Mouse (Mus musculus): ENCODE measurements around the gene Cpsf7. TPM values are rescaled to one million over a fixed set of nuclear protein-coding genes. Genes with fewer than 3 reads are reported as not detected.
"Not testable (repeated sequence)": the region's sequence is repeated elsewhere in the genome, so short reads cannot be mapped to it uniquely, and the experiment has no call there.

Cpsf7 gene
- polyA plus RNA-seq, 1 experiment from 2014 or later, result 29.9 TPM

- H3K9me3 ChIP-seq, result no peaks in the 10 kb centered on the region
- ATAC-seq (ENCODE audit: extremely low read depth, insufficient number of reproducible peaks, low FRiP score, low TSS enrichment), result no peak
- WGBS, result 72% methylated on average over 1 of the region's 1 CpGs
Measured at GRCm38 (mm10) chr19:10521926-10522325, 3.1 kb upstream of the Cpsf7 start.

GRCm38 (mm10) chr19:10523483-10524080 lies 1.5 kb upstream of the Cpsf7 start:
- no peak for ATAC-seq (ENCODE audit: extremely low read depth, insufficient number of reproducible peaks, low FRiP score, low TSS enrichment)
- Histone ChIP-seq H3K9me3 (no peaks in the 10 kb centered on the region), H3K27me3 (replicated peaks) (no peaks in the 10 kb centered on the region), H3K4me2 (peak overlapping the region; percentile 78), H3K9ac (no peak overlapping the region), H3K27ac (replicated peaks) (no peak overlapping the region), H3K4me1 (peaks cover 38% of the 10 kb centered on the region), H3K36me3 (peaks cover 24% of the 10 kb centered on the region), H3K4me3 (peak overlapping the region; percentile 72; the same call in 1 of the 2 replicates)
- WGBS, result 65% methylated on average over 5 of the region's 5 CpGs

More at GRCm38 (mm10) chr19:10521926-10522325, 3.1 kb upstream of the Cpsf7 start:
- Histone ChIP-seq H3K36me3 (peaks cover 20% of the 10 kb centered on the region), H3K9ac (no peak overlapping the region), H3K4me3 (no peak overlapping the region), H3K4me2 (no peak overlapping the region), H3K27me3 (replicated peaks) (no peaks in the 10 kb centered on the region), H3K4me1 (peaks cover 28% of the 10 kb centered on the region), H3K27ac (replicated peaks) (no peak overlapping the region)

DNA sequence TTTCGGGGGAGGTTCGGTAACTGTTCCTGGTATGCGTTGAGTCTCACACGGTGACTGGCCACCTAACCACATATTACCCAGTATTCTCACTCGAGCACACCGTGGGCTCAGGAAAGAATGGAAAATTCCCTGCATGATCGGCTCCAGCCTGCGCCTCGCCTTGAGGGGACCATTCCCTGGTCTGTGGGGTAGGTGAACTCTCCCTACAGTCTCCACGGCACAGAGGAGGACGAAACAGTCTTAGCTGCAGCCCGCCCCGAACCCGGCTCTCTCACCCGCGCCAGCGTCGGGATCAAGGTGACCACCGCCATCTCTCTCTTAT lies 321 bp upstream of the Cpsf7 start:
- H3K27ac ChIP-seq (replicated peaks), result peak overlapping the region; percentile 95
- under 1% methylated on average over 19 of the region's 19 CpGs for WGBS
- H3K36me3 ChIP-seq, result peaks cover 32% of the 10 kb centered on the region
- H3K27me3 ChIP-seq (replicated peaks), result no peaks in the 10 kb centered on the region
- H3K9me3 ChIP-seq, result no peaks in the 10 kb centered on the region
- ATAC-seq (ENCODE audit: extremely low read depth, insufficient number of reproducible peaks, low FRiP score, low TSS enrichment), result no peak
- H3K4me2 ChIP-seq, result peak overlapping the region; percentile 78
- peaks cover 38% of the 10 kb centered on the region for H3K4me1 ChIP-seq
- peak overlapping the region; percentile 93 for H3K9ac ChIP-seq
- H3K4me3 ChIP-seq, result peak overlapping the region; percentile 72

- Histone ChIP-seq H3K27ac (replicated peaks) (peak within 1 kb of the TSS; percentile 95), H3K4me1 (peaks cover 38% of the 10 kb centered on the region), H3K9ac (peak within 1 kb of the TSS; percentile 93), H3K4me3 (peak within 1 kb of the TSS; percentile 72), H3K4me2 (peak within 1 kb of the TSS; percentile 79), H3K27me3 (replicated peaks) (no peaks in the 10 kb centered on the region), H3K36me3 (peaks cover 44% of the 10 kb centered on the region), H3K9me3 (no peaks in the 10 kb centered on the region)
- WGBS, result under 1% methylated on average over 11 of the region's 11 CpGs
- no peak for ATAC-seq (ENCODE audit: extremely low read depth, insufficient number of reproducible peaks, low FRiP score, low TSS enrichment)
Measured at GRCm38 (mm10) chr19:10525910-10526309, 844 bp downstream of the Cpsf7 start, which contains the start of gene Sdhaf2. Gene Sdhaf2, minus strand, starts transcription at chr19:10526142.

GRCm38 (mm10) chr19:10530082-10530481 lies 5.0 kb downstream of the Cpsf7 start:
- Histone ChIP-seq H3K9ac (no peak overlapping the region), H3K4me3 (no peak overlapping the region), H3K9me3 (no peaks in the 10 kb centered on the region), H3K4me2 (no peak overlapping the region), H3K27ac (replicated peaks) (no peak overlapping the region), H3K27me3 (replicated peaks) (no peaks in the 10 kb centered on the region), H3K4me1 (peaks cover 20% of the 10 kb centered on the region), H3K36me3 (peaks cover 75% of the 10 kb centered on the region)
- 97% methylated on average over 1 of the region's 1 CpGs for WGBS
- no peak for ATAC-seq (ENCODE audit: extremely low read depth, insufficient number of reproducible peaks, low FRiP score, low TSS enrichment)

DNA sequence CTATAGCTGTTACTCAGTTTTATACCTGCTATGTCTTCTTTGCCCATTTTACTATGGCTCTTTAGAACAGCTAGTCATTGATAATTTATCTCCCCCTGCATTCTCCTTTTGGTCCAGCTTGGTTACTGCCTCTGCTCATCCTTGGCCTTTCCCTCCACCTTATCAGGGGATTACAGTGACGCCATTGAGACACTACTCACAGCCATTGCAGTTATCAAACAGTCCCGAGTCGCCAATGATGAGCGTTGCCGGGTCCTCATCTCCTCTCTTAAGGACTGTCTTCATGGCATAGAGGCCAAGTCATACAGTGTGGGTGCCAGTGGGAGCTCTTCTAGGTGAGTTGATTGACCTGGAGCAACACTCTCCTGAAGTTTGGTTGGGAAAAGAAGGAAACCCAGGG lies 14.4 kb downstream of the Cpsf7 start:
- H3K9ac ChIP-seq, result no peak overlapping the region
- no peaks in the 10 kb centered on the region for H3K27me3 ChIP-seq (replicated peaks)
- no peak for ATAC-seq (ENCODE audit: extremely low read depth, insufficient number of reproducible peaks, low FRiP score, low TSS enrichment)
- 74% methylated on average over 5 of the region's 5 CpGs for WGBS
- no peak overlapping the region for H3K27ac ChIP-seq (replicated peaks)
- no peak overlapping the region for H3K4me3 ChIP-seq
- H3K9me3 ChIP-seq, result no peaks in the 10 kb centered on the region
- H3K36me3 ChIP-seq, result peaks cover 94% of the 10 kb centered on the region
- H3K4me2 ChIP-seq, result no peak overlapping the region
- no peaks in the 10 kb centered on the region for H3K4me1 ChIP-seq

DNA sequence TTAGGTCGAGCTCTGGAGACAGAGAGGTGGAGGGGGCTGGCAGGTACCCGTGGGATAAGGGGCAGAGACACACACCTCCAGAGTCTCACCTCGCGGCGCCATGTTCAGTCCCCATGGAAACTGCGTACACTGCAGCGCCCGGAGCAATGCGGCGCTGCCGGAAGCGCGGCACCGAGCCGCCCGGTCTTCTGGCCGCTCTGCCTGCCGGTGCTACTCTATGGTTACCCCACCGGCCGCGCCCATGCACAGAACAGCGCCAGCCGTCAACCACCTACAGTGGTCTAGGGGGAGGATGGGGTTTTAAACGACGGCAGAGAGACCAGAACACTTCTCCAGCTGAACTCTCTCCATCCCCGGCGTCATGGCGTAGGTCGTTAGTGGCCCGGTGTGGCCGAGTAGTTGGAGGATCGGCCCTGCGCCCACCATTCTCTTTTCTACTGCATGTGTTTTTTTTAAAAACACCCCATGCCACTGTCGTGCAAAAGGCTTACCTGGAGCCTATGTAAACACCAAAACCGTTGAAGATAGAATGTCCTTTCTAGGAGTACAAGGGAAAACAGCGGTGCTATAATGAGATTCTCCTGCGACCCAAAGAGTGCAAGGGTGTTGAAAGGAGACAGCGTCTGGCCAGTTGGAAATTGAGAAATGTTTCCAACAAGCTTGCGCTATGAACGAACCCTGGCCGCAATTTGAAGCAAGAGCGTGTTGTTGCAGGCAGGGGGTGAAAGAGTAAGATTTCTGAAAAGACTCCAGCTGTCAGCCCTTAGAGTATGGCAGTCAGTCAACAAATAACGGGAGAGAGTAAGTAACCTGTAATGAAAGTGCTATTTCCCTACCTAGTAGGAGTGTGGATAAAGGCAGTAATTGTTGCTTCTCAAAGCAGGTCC lies 30.8 kb downstream of the Cpsf7 start, which contains the start of gene Tmem216:
Gene Tmem216 (minus strand): TSS at position 615 of the 887 bp plus-strand sequence.
- 1% methylated on average over 43 of the region's 43 CpGs for WGBS
- Histone ChIP-seq H3K9me3 (no peaks in the 10 kb centered on the region), H3K4me2 (peak within 1 kb of the TSS; percentile 82), H3K4me1 (peaks cover 19% of the 10 kb centered on the region), H3K27ac (replicated peaks) (peak within 1 kb of the TSS; percentile 83), H3K27me3 (replicated peaks) (no peaks in the 10 kb centered on the region), H3K36me3 (peaks cover 25% of the 10 kb centered on the region), H3K9ac (peak within 1 kb of the TSS; percentile 85), H3K4me3 (peak within 1 kb of the TSS; percentile 69)
- ATAC-seq (ENCODE audit: extremely low read depth, insufficient number of reproducible peaks, low FRiP score, low TSS enrichment), result peak; percentile 85

GRCm38 (mm10) chr19:10557001-10557400 lies 31.9 kb downstream of the Cpsf7 start:
- peaks cover 13% of the 10 kb centered on the region for H3K36me3 ChIP-seq
- no peak overlapping the region for H3K4me2 ChIP-seq
- H3K9me3 ChIP-seq, result no peaks in the 10 kb centered on the region
- H3K27me3 ChIP-seq (replicated peaks), result no peaks in the 10 kb centered on the region
- H3K9ac ChIP-seq, result no peak overlapping the region
- peaks cover 31% of the 10 kb centered on the region for H3K4me1 ChIP-seq
- ATAC-seq (ENCODE audit: extremely low read depth, insufficient number of reproducible peaks, low FRiP score, low TSS enrichment), result no peak
- WGBS, result 58% methylated on average over 2 of the region's 2 CpGs
- no peak overlapping the region for H3K4me3 ChIP-seq
- H3K27ac ChIP-seq (replicated peaks), result no peak overlapping the region

GRCm38 (mm10) chr19:10557430-10557829 lies 32.4 kb downstream of the Cpsf7 start:
- Histone ChIP-seq H3K4me2 (no peak overlapping the region), H3K4me1 (peaks cover 35% of the 10 kb centered on the region), H3K9me3 (no peaks in the 10 kb centered on the region), H3K36me3 (peaks cover 9% of the 10 kb centered on the region), H3K27ac (replicated peaks) (no peak overlapping the region), H3K9ac (no peak overlapping the region), H3K27me3 (replicated peaks) (no peaks in the 10 kb centered on the region), H3K4me3 (no peak overlapping the region)
- 71% methylated on average over 2 of the region's 2 CpGs for WGBS
- ATAC-seq (ENCODE audit: extremely low read depth, insufficient number of reproducible peaks, low FRiP score, low TSS enrichment), result no peak

DNA sequence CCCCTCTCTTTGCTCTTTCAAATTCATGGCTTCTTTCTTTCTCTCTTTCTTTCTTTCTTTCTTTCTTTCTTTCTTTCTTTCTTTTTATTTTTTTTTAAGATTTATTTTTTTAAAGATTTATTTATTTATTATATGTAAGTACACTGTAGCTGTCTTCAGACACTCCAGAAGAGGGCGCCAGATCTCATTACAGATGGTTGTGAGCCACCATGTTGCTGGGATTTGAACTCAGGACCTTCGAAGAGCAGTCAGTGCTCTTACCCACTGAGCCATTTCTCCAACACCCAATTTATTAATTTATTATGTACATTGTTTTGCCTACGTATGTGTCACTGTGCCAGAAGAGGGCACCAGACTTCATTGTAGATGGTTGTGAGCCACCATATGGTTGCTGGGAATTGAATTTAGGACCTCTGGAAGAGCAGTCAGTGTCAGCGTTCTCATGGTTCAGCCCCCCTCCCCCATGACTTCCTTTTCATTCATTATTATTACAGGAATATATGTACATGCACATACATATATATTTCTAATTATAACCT lies 32.8 kb downstream of the Cpsf7 start:
- 70% methylated on average over 4 of the region's 4 CpGs for WGBS
- H3K9ac ChIP-seq; H3K4me2 ChIP-seq; H3K36me3 ChIP-seq; H3K27ac ChIP-seq (replicated peaks); H3K27me3 ChIP-seq (replicated peaks); ATAC-seq (ENCODE audit: extremely low read depth, insufficient number of reproducible peaks, low FRiP score, low TSS enrichment); H3K9me3 ChIP-seq; H3K4me3 ChIP-seq: not testable (repeated sequence)
- H3K4me1 ChIP-seq, result peaks cover 37% of the 10 kb centered on the region

DNA sequence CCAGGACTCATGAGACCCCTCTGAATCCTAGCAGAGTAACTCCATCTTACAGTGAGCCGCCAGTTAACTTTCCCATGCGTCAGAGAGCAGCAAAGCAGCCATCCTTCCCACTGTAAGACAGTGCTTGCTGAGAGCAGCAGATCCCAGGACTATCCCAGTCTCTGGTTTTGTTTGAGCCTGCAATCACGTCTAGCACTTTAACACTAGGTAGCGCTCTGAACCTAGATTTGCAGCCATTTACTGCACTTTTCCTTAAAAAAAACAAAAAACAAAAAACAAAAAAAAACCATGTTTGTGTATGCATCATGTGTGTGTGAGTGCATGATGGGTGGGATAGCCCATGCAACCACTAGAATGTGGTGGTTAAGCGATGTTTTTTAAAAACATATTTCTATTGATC lies 35.0 kb downstream of the Cpsf7 start:
- no peak overlapping the region for H3K4me3 ChIP-seq
- H3K27me3 ChIP-seq (replicated peaks), result no peaks in the 10 kb centered on the region
- H3K4me1 ChIP-seq, result peaks cover 31% of the 10 kb centered on the region
- no peak for ATAC-seq (ENCODE audit: extremely low read depth, insufficient number of reproducible peaks, low FRiP score, low TSS enrichment)
- no peak overlapping the region for H3K9ac ChIP-seq
- no peaks in the 10 kb centered on the region for H3K9me3 ChIP-seq
- no peak overlapping the region for H3K27ac ChIP-seq (replicated peaks)
- no peak overlapping the region for H3K4me2 ChIP-seq
- 30% methylated on average over 5 of the region's 5 CpGs for WGBS
- H3K36me3 ChIP-seq, result no peaks in the 10 kb centered on the region
